Mouse (Mus musculus): ENCODE measurements around the gene Krt17.
"Not testable (repeated sequence)": the region's sequence is repeated elsewhere in the genome, so short reads cannot be mapped to it uniquely, and the experiment has no call there.

Krt17 gene

GRCm38 (mm10) chr11:100262058-100262980 is 1.5 kb upstream of the Krt17 start:
- DNase-seq: no peak

DNA sequence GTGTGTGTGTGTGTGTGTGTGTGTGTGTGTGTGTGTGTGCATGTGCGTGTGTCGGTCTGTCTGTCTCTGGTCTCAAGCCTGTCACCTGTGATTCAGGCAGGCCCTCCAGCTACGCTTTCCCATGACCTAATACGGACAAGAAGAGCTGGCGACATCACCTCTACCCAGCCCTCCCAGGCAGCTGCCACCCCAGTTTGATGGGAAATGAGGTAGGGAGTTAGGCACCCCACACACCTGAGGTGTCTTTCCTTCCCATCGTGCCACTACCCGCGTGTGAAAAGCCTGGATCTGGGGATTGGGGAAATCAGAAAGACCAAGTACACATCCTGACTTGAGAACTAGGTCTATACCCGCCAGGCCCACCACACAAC is 391 bp upstream of the Krt17 start:
- DNase-seq: no peak

- DNase-seq: no peak
Measured at GRCm38 (mm10) chr11:100259079-100259478, 1.8 kb downstream of the Krt17 start.

DNA sequence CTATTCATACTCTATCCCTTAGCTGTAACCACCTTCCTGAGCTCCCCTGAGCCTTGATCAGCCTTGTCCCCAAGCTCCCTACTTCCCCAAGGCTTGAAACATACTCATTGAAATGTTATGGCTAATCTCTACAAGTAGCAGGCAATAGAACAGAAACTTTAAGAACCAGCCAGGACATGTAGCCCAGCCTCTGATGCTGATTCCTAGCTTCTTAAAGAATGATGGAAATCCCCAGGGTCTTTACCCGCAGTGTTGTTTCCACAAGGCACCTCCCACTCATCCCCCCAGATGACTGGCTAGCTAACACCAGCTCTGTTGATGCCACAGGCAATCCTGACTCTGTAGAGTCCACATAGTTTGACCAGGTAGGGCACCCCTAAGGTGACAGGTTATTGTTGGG is 2.9 kb downstream of the Krt17 start:
- DNase-seq: no peak

- no peak for DNase-seq
Measured at GRCm38 (mm10) chr11:100255514-100255913, 5.3 kb downstream of the Krt17 start.

DNA sequence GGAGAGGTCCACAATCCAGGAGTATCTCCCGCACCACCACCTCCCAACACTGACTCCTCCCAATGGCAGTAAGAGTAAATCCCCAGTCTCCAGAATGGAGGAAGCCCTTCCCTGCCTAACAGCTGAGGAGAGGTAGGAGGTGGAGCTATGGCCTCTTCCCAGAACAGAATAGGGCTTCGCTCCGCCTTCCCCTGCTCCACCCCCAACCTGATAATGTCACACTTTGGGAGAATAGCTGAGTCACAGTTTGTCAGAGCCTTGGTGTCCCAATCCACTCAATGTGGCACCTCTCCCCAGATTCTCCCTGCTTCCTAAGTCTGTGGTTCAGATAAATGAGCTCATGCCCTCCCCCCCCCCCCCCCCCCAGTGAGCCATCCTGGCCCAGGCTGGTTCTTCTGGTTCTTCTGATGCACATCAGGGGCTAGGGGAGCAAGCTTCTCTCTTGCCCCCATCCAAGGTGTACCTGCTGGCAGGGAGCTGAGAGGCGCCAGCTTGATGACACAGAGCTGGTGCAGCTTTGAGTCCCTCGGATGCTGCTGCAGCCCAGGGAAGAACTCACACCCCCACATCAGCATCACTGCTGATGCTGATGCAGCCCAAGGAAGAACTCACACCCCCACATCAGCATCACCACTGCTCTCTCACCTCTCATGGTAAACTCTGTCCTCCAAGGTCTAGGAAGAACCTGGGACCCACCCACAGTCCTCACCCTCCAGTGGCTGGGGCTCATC is 6.3 kb downstream of the Krt17 start:
- no peak for DNase-seq

- DNase-seq: no peak
Measured at GRCm38 (mm10) chr11:100248852-100249465, 11.9 kb downstream of the Krt17 start, which contains the start of gene Krt16. Gene Krt16 (minus strand): TSS chr11:100248902.

- not testable (repeated sequence) for DNase-seq
Measured at GRCm38 (mm10) chr11:100246471-100246870, 14.4 kb downstream of the Krt17 start.

GRCm38 (mm10) chr11:100240272-100240671 is 20.6 kb downstream of the Krt17 start:
- not testable (repeated sequence) for DNase-seq

DNA sequence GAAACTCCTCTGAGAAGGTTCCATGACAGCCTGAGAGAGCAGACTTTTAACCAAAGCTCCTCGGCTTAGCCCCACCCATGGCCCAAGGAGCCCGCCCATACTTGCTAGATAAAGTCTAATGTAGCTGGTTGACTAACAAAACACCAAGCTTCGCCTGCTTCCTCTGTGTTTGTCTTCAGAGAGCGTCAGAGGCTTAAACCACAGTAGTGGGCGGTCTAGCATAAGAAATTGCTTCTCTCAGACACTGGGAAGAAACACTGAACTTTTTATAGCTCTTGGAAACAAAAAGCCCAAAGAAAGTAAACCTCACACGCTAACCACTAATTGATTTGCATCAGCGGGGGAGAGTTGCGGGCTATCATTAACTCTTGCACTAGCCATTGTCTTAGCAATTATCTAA is 39.1 kb downstream of the Krt17 start:
- no peak for DNase-seq

DNA sequence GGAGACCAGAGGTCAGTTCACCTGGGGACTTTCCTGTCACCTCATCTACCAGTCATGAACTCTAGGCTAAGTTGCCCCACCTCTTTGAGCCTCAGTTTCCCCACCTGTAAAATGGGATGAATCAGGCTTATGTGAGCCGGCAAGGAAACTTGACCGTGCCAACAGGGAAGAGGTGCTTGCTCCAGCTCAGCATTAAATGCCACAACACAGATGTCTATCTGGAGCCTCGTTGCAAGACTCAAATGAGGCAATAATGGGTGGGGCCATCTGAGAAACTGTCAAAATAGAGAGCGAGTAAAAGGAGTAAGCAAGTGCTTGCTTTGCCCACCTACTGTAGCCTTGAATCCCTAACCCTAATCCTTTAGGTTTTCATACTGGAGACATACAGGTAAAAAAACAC is 41.5 kb downstream of the Krt17 start:
- no peak for DNase-seq

DNA sequence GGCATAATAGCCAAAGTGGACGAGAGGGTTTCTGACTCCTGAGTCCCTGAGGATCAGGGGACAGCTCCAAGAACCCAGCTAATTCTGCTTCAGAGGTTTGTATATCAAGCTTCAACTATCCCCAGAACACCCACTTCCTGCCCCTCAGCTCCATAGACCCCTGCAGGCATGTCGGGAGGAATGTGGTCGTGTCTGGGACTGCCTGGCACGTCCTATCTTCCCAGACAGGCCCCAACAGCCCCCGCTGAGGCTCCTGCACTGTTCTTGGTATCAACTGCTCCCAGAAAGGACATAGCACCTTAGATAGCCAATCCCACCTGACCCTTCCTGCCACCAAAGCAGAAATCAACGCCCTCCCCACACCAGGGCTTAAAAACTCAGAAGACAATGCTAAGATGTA is 52.3 kb downstream of the Krt17 start:
- DNase-seq: no peak

DNA sequence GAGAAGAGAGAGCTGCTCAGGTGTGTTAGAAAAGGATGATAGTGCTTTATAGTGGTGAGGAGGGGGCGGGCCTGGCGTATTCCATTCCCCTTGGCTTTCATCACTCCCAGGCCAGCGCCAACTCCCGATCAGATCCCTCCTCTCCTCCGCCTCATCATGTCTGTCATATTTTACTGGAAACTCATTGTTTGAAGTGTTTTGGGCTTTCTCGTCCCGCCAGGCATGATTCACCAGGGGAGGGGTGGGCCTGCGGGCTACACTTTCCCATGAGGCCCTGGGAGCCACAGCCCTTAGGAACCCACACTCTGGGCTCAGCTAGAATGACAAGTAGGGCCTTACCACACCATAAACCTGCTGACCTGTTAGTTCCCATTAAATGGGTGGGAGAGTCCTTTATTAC is 53.3 kb downstream of the Krt17 start, which contains the start of gene Krt14:
Krt14 (minus strand) TSS at position 51 of the 400 bp plus-strand sequence.
- no peak for DNase-seq
